Mouse (Mus musculus) cerebellum, adult 18-20 months (tissue): Measurements from ENCODE around the gene Jmjd7.
A peak's percentile ranks its signal among the peaks of the same experiment; 100 is the strongest.

ENCODE experiments used
- DNase-seq, 2 experiments: peaks; one replicate each; pipeline ENCODE4 v3.0.0; 2021

Gene Jmjd7

GRCm38 (mm10) chr2:120060651-120061050 lies 33.4 kb downstream of the Jmjd7 start:
- no peak for DNase-seq

- DNase-seq, result no peak
Measured at GRCm38 (mm10) chr2:120062248-120062647, 35.0 kb downstream of the Jmjd7 start.

DNA sequence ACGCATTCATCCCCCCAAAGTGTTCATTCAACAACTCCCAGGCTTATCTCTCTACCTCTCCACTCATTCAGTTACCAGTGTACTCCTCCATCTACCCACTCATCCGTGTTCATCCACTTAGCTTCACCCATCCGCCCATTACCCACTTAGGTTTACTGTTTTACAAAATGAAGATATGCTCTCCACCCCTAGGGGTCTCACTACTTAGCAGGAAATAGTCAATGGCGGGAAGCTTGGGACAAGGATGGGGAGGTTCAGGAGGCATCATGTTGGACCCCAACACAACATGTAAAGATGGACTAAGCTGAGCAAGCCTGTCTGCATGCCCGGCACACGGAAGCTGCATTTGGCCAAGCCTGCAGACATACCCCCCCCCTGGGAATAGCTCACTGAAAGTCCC lies 37.4 kb downstream of the Jmjd7 start:
- DNase-seq, result no peak

DNA sequence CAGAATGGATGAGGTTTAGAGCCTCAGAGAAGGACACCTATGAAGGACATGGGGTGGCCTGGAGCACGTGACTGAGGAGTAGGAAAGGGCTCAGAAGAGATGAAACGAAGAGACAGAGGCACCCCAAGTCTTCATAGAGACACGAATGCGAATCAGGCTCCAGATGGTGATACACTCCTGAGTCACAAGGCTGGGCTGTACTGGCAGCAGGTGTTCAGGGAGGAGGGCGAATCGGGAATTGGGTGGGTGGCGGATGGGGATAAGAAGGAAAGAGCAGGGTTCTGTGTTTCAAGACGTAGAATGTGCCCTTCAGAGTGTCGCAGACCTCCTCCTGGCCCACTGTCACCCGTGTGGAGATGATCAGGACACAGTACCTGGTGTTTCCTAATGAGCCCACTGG lies 38.0 kb downstream of the Jmjd7 start:
- DNase-seq, result no peak

- no peak for DNase-seq
Measured at GRCm38 (mm10) chr2:120066224-120066623, 38.9 kb downstream of the Jmjd7 start.

DNA sequence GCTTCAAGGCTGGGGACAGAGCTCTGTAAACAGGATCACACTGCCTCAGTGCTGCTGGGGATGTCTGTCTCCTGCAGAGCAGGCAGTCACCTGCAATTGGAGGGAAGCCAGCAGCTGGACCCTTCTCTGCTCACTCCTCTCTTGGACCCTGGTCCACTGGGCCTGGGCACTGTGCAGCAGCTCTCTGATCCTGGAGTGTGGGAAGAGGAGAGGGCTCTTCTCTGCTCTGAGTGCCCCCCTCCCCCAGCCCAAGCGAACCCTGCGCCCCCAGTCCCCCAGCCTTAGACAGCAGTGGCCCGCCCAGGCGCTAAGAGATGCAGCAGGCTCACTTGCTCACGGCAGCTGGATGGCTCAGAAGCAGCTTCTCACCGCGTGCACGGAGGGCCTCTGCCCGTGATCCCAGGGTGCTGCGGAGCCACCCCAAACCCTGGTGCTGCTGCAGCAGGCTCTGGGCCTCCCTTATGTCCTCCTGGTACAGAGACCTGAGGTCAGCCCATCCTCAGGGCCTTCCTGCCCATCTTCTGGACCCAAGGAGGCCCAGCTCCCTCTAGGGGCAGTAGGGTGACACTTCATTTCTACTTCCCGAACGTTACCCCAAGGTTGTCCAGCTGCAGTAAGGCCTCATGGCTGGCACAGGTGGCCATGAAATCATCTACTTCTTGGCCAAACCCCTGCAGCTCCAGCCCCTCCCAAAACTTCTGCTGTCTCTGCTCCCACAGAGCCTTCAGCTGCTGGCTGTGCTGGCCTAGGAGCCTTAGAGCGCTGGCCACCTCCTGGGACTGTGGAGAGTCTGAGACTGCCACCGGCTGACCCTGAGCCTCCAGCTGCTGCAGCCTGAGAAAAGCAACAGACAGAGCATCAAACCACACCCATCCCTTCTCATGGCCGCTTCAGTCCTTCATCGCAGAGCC lies 41.5 kb downstream of the Jmjd7 start:
- peak; percentile 41 to 51 for DNase-seq

DNA sequence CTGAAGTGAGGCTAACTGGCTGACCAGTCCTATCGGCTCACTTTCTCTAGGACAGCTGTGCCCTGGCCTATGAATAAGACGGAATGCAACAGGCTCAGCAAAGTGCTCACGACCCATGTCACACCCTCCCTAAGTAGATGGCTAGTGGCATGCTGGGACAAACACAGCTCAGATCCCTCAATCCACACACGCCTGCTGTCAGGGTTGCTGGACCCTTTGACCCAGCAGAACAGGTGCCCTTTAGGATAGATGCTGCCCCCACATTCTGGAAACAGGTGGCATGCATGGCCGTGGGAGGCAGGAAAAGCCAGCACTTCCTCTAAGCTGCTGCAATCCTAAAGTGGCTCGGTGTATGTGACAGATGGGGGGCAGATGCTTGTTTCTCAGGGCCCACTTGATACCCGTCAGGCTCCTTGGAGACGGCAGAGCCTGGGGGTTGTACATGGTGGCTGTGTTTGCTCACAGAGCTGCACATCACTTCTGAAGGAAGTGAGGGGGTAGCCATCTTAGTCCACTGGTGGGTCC lies 42.2 kb downstream of the Jmjd7 start:
- DNase-seq, result no peak

- no peak for DNase-seq
Measured at GRCm38 (mm10) chr2:120074096-120074495, 46.8 kb downstream of the Jmjd7 start.

DNA sequence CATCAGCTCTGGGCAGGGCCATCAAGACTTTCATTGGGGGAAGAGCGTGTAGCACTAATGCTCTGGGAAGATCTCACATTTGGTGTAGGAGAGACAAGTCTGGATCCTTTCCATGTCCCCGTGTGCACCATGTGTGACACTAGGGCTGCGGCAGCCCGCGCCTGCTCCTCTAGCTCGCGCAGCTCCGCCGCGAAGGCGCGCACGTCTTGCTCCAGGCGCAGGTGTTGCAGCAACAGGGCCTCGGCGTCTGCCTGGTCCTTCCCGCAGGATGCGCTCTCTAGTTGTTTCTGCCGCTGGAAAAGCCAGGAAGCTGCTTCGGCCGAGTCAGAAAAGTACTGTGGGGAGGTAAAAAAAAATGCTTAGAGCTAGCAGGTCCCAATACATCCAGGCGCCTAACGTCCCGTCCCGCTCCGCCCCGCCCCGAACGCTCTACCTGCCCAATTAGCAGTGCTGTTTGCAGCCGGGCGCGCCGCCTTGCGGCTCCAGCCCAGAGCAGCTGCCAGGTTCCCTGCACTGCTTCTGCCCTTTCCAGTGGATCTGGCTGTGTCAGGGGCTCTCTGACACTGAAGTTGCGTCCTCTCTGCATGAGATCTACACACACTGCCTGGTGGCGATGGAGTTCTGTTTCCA lies 48.9 kb downstream of the Jmjd7 start:
- DNase-seq, result peak; percentile 76 to 77
